Mouse (Mus musculus) hindbrain, embryonic 10.5 days (tissue): ENCODE measurements at regions not wholly inside any gene's neighbourhood (a gene's known extent, or its start where the extent isn't known, plus 50 kb on each side); places are given as distances from the start of the nearest gene placed in this dataset.

Source experiments
- DNase-seq: peaks from one replicate; pipeline ENCODE4 v3.0.0-alpha.2; 2017; ENCODE audit warnings: low spot score
- H3K27ac ChIP-seq: fragments of 300-500 bp; sonication (generic); 2 replicates; pipeline ENCODE4 v1.5.1; 2016; ENCODE audit warnings: mild to moderate bottlenecking, moderate library complexity
- H3K27me3 ChIP-seq: fragments of 300-500 bp; sonication (generic); 2 replicates; pipeline ENCODE4 v1.6.1; 2016; ENCODE audit warnings: mild to moderate bottlenecking; ENCODE audit not compliant: poor library complexity, insufficient read depth, severe bottlenecking
- H3K36me3 ChIP-seq: fragments of 300-500 bp; sonication (generic); 2 replicates; pipeline ENCODE4 v1.6.1; 2016; ENCODE audit warnings: mild to moderate bottlenecking, moderate library complexity
- H3K4me1 ChIP-seq: fragments of 300-500 bp; sonication (generic); replicated peaks from 2 replicates; pipeline ENCODE4 v1.6.1; 2016; ENCODE audit warnings: mild to moderate bottlenecking
- H3K4me3 ChIP-seq: fragments of 300-500 bp; sonication (generic); 2 replicates; pipeline ENCODE4 v1.5.1; 2016; ENCODE audit warnings: mild to moderate bottlenecking, moderate library complexity
- H3K9me3 ChIP-seq: fragments of 300-500 bp; sonication (generic); 2 replicates; pipeline ENCODE4 v1.6.1; 2016; ENCODE audit warnings: mild to moderate bottlenecking, moderate library complexity
- WGBS: fragments of 180-500 bp; shearing (Covaris S2); methylation state at CpG from one replicate; pipeline ENCODE4 v1.1.7; 2016; 5-methylcytosine and 5-hydroxymethylcytosine counted together

GRCm38 (mm10) chr4:34315848-34316247, 234.9 kb upstream of the Akirin2 start:
- no peaks in the 10 kb centered on the region for H3K27me3 ChIP-seq
- H3K9me3 ChIP-seq: 0 out of 2 replicates have a peak, but pooled peaks cover 4% of the 10 kb centered on the region
- WGBS: 65% methylated on average over 5 of the region's 5 CpGs
- H3K27ac ChIP-seq: no peak overlapping the region
- H3K4me3 ChIP-seq: no peak overlapping the region
- no peak for DNase-seq
- no peaks in the 10 kb centered on the region for H3K36me3 ChIP-seq
- H3K4me1 ChIP-seq: no peaks in the 10 kb centered on the region

DNA sequence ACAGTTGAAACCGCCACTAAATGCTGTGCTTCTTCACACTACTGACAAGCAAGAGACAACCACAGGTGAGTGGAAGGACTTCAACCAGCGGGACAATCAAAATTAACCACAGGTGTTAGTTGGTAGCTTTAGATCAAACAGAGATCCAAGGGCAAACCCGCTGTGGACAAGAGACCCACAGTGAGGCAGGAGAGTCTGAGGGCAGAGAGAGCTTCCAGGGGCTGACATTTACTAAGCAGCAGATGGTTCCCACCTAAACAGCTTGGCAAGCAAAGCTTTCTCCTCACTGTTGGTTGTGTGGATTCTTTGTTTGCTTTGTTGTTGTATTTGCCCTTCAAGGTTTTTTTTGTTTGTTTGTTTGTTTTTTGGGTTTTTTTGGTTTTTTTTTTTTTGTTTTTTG, 227.9 kb upstream of the Akirin2 start:
- Histone ChIP-seq H3K36me3 (no peaks in the 10 kb centered on the region), H3K27me3 (no peaks in the 10 kb centered on the region), H3K27ac (no peak overlapping the region), H3K9me3 (no peaks in the 10 kb centered on the region), H3K4me3 (no peak overlapping the region), H3K4me1 (no peaks in the 10 kb centered on the region)
- no peak for DNase-seq
- 61% methylated on average over 3 of the region's 3 CpGs for WGBS

GRCm38 (mm10) chr4:34328151-34328785, 222.5 kb upstream of the Akirin2 start:
- no peak overlapping the region for H3K27ac ChIP-seq
- H3K4me3 ChIP-seq: no peak overlapping the region
- WGBS: 76% methylated on average over 19 of the region's 19 CpGs
- no peaks in the 10 kb centered on the region for H3K9me3 ChIP-seq
- no peaks in the 10 kb centered on the region for H3K27me3 ChIP-seq
- no peaks in the 10 kb centered on the region for H3K36me3 ChIP-seq
- no peak for DNase-seq
- no peaks in the 10 kb centered on the region for H3K4me1 ChIP-seq

GRCm38 (mm10) chr4:34336971-34337797, 213.6 kb upstream of the Akirin2 start:
- Histone ChIP-seq H3K27ac (peak overlapping the region; percentile 23; the same call in 1 of the 2 replicates), H3K4me1 (no peaks in the 10 kb centered on the region), H3K36me3 (no peaks in the 10 kb centered on the region), H3K4me3 (no peak overlapping the region), H3K27me3 (no peaks in the 10 kb centered on the region), H3K9me3 (no peaks in the 10 kb centered on the region)
- no peak for DNase-seq
- 70% methylated on average over 14 of the region's 14 CpGs for WGBS

DNA sequence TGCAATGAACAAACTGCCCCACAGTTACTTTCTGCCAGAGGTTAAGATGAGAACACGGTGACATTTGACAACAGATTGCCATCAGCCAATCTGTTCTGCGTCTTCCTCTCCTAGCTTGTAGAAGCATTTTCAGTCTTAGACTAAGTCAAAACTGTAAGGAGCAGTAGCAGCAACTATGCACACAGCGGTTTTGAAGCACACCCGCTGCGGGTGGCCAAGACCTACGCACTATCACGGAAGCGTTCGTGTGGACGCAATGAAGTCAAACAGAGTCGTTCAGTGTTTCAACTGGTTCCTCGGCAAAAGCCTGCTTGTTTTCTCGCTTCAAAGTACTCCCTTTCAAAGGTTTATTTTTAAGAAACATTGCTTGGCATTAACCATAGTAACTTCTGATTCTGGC, 212.9 kb upstream of the Akirin2 start:
- H3K36me3 ChIP-seq: no peaks in the 10 kb centered on the region
- no peak for DNase-seq
- no peaks in the 10 kb centered on the region for H3K9me3 ChIP-seq
- no peaks in the 10 kb centered on the region for H3K27me3 ChIP-seq
- 90% methylated on average over 13 of the region's 13 CpGs for WGBS
- no peak overlapping the region; the same call in 1 of the 2 replicates for H3K27ac ChIP-seq
- H3K4me3 ChIP-seq: no peak overlapping the region
- H3K4me1 ChIP-seq: no peaks in the 10 kb centered on the region

DNA sequence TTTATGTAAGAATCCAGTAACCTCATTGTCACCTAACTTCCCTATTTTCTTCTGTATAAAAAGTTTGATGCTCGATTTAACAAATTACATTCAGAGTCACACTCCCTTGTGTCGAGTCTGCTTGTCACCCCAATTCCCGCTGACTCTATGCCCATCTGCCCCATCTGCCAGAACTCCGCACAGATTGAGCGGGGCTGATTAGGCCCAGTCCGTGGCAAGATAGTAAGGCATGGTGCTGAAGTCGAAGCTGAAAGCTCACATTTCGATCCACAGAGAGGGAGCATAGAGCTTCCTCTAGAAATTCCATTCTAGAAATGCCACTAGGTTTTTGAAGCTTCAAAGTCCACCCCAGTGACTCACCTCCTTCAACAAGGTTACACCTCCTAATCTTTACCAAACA, 210.7 kb upstream of the Akirin2 start:
- WGBS: 88% methylated on average over 8 of the region's 8 CpGs
- H3K27ac ChIP-seq: no peak overlapping the region
- DNase-seq: no peak
- H3K27me3 ChIP-seq: no peaks in the 10 kb centered on the region
- H3K36me3 ChIP-seq: no peaks in the 10 kb centered on the region
- H3K9me3 ChIP-seq: no peaks in the 10 kb centered on the region
- no peak overlapping the region for H3K4me3 ChIP-seq
- no peaks in the 10 kb centered on the region for H3K4me1 ChIP-seq

DNA sequence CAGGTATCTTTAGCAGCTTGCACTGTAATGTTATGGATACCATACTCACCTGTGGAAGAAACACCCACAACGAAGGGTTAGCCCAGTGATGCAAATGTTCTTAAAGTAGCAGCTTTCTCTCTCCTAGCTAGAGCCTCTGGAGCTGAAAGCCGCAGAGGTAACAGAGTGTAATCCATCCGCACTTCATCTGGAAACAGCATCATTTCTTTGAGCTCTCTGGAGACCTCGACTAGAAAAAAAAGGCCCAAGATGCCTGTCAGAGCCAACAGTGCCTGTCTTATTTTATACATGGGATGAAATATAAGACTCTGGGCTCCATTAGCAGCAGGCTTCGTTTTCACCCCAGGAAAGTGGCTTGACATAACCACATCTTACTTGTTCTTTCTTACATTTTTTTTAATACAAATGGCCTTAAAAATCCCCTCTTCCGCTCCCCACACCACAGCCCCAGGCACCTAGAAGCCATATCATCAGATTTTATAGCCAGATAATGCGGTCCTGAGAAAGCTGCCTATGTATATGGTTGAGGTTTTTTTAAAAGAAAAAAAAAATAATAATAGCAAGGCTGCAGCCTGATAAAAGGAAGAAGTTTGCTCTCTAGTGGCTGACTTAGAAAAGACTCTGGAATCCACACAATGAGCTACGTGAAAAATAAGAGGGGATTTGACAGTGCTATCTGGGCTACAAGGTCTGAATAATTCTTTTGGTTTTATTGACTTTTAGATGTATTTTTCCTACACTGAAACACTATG, 179.3 kb upstream of the Akirin2 start:
- no peak overlapping the region for H3K27ac ChIP-seq
- H3K4me3 ChIP-seq: no peak overlapping the region
- 70% methylated on average over 8 of the region's 8 CpGs for WGBS
- no peaks in the 10 kb centered on the region for H3K9me3 ChIP-seq
- H3K36me3 ChIP-seq: no peaks in the 10 kb centered on the region
- DNase-seq: no peak
- H3K27me3 ChIP-seq: no peaks in the 10 kb centered on the region
- no peaks in the 10 kb centered on the region for H3K4me1 ChIP-seq

GRCm38 (mm10) chr4:34386338-34386967, 164.3 kb upstream of the Akirin2 start:
- Histone ChIP-seq H3K27me3 (no peaks in the 10 kb centered on the region), H3K27ac (no peak overlapping the region), H3K36me3 (no peaks in the 10 kb centered on the region), H3K9me3 (peaks cover 2% of the 10 kb centered on the region; the same call in 1 of the 2 replicates), H3K4me1 (peaks cover 6% of the 10 kb centered on the region; the same call in 1 of the 2 replicates), H3K4me3 (no peak overlapping the region)
- DNase-seq: no peak
- WGBS: 87% methylated on average over 5 of the region's 5 CpGs

GRCm38 (mm10) chr4:34391499-34391898, 159.2 kb upstream of the Akirin2 start:
- Histone ChIP-seq H3K27ac (no peak overlapping the region), H3K4me3 (no peak overlapping the region), H3K9me3 (peaks cover 6% of the 10 kb centered on the region; the same call in 1 of the 2 replicates), H3K36me3 (no peaks in the 10 kb centered on the region), H3K27me3 (no peaks in the 10 kb centered on the region), H3K4me1 (peaks cover 3% of the 10 kb centered on the region; the same call in 1 of the 2 replicates)
- DNase-seq: no peak
- 92% methylated on average over 5 of the region's 5 CpGs for WGBS

DNA sequence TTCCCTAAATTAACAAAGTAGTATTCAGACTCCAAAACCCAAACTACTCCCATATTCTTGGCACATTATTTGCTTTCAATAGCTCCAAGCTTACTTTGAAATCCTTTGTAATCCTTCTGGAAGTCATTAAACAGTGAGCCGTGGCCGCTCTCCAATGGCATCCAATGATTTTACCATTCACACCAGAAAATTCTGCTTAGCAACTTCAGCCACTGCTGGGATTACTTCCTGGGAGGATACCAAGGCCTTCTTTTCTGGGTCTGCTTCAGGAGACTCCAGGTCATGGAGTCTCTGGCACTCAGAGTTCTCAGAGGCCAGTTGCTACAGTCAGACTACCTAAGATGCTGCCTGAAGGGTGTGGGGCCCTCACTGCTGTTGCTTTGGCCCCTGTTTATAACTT, 147.7 kb upstream of the Akirin2 start:
- WGBS: 83% methylated on average over 2 of the region's 2 CpGs
- H3K36me3 ChIP-seq: no peaks in the 10 kb centered on the region
- H3K4me3 ChIP-seq: no peak overlapping the region
- no peak overlapping the region for H3K27ac ChIP-seq
- no peak for DNase-seq
- no peaks in the 10 kb centered on the region for H3K27me3 ChIP-seq
- no peaks in the 10 kb centered on the region for H3K4me1 ChIP-seq
- H3K9me3 ChIP-seq: no peaks in the 10 kb centered on the region

DNA sequence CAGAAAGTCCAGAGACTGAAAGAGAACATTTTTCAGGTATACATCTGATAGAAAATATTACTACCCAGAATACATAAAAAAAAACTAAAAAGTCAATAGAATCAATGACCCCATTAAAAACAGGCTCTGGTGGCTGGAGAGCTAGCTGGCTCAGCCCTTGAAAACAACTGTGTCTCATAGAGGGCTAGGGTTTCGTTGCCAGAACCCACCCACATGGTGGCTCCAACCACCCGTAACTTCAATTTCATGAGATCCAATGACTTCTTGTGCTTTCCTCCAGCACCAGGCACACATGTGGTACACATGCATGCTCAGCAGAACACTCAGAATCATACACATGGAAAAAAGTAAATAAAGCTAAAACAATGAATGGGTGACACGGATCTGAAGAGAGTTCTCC, 143.6 kb upstream of the Akirin2 start:
- Histone ChIP-seq H3K27me3 (no peaks in the 10 kb centered on the region), H3K36me3 (no peaks in the 10 kb centered on the region), H3K9me3 (no peaks in the 10 kb centered on the region), H3K4me3 (no peak overlapping the region), H3K27ac (no peak overlapping the region), H3K4me1 (no peaks in the 10 kb centered on the region)
- 77% methylated on average over 3 of the region's 3 CpGs for WGBS
- DNase-seq: no peak

DNA sequence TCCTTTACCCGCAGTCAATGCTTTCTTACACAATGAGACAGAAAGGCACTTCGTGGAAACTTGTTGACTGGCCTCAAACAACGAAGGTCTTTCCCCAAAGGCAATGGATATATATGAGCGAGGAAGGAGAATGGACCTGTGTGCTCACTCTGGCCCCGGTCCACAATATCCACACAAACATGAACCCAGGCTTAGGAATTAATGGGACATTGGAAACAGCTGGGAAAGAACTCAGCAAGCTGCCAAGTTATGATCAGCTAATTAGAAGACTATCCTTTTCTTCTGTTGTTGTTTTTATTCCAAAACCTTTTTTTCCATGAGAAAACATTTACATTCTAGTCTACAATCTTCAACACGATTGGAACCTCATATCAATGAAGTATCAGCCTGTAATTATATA, 129.8 kb upstream of the Akirin2 start:
- 83% methylated on average over 6 of the region's 6 CpGs for WGBS
- H3K4me1 ChIP-seq: no peaks in the 10 kb centered on the region
- H3K27me3 ChIP-seq: no peaks in the 10 kb centered on the region
- H3K4me3 ChIP-seq: no peak overlapping the region
- H3K27ac ChIP-seq: no peak overlapping the region
- no peak for DNase-seq
- H3K36me3 ChIP-seq: no peaks in the 10 kb centered on the region
- no peaks in the 10 kb centered on the region for H3K9me3 ChIP-seq
